Mouse (Mus musculus) MEL (cell line): Measurements from ENCODE around the gene Fbxo24.

Source experiments
- KAT2A ChIP-seq: conservative IDR thresholded peaks from 2 replicates; pipeline ENCODE4 v1.6.1; 2012; ENCODE audit warnings: low read depth, low read length, improper control_type of control experiment, inconsistent platforms
- TCF12 ChIP-seq: IDR thresholded peaks from 2 replicates; pipeline ENCODE4 v1.6.1; 2014; ENCODE audit warnings: low read depth, mild to moderate bottlenecking, inconsistent platforms, low read length, improper control_type of control experiment, moderate library complexity
- ZNF384 ChIP-seq: IDR thresholded peaks from 2 replicates; pipeline ENCODE4 v1.6.1; 2012; ENCODE audit warnings: low read depth, mild to moderate bottlenecking, inconsistent platforms, low read length, improper control_type of control experiment

DNA sequence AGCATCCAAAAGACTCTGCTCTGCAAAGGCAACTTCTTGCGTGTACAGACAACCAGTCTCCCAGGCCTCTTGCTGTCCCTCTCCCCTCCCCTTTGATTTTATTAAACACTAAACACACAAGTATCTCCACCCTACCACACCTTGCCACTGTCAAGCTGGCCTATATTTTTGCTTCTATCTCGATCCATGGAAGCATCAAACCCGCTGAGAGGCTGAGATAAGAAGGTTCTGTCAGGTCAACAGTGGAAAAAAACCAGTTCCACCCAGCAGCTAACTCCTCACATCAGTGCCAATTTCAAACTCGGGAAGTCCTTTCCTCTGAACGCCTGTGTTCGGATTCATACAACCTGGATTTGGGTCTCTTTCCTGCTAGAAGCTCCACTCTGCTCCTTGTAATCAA lies 44.2 kb upstream of the Fbxo24 start:
- TF ChIP-seq KAT2A, result no peak
- peak; percentile 86 for TF ChIP-seq ZNF384
- peak; percentile 94 for TF ChIP-seq TCF12
